Mouse (Mus musculus): ENCODE measurements around the gene Ntng2.

The Ntng2 gene

DNA sequence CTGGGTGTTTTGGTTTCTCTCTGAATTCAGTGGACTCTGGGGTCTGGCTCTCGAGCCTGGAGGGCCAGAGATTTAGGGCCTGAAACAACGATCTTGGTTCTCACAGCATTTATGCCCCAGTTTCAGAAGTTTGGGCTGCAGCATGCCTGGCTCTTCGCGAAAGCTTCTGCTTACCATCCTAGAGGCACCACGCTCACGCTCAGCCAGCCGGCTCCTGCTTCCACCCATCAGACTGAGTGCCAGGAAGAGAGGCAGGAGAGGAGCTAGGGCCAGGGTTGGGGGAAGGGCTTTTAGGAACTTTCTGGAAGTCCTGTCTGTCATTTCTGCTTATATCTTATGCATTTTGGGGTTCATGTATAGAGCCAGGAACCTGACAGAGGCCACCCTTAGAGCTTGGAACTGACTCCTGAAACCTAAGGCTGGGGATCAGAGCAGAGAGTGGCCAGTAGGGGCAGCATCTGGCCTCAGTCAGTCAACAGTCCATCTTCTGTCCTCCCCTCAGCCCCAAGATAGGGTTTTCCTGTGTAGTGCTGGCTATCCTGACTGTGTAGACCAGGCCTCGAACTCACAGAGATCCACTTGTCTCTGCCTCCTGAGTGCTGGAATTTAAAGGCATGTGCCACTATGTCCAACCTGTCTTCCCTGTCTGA, 60.1 kb downstream of the Ntng2 start:
- in situ Hi-C loops (cut with MboI, MseI) = no loop called here

DNA sequence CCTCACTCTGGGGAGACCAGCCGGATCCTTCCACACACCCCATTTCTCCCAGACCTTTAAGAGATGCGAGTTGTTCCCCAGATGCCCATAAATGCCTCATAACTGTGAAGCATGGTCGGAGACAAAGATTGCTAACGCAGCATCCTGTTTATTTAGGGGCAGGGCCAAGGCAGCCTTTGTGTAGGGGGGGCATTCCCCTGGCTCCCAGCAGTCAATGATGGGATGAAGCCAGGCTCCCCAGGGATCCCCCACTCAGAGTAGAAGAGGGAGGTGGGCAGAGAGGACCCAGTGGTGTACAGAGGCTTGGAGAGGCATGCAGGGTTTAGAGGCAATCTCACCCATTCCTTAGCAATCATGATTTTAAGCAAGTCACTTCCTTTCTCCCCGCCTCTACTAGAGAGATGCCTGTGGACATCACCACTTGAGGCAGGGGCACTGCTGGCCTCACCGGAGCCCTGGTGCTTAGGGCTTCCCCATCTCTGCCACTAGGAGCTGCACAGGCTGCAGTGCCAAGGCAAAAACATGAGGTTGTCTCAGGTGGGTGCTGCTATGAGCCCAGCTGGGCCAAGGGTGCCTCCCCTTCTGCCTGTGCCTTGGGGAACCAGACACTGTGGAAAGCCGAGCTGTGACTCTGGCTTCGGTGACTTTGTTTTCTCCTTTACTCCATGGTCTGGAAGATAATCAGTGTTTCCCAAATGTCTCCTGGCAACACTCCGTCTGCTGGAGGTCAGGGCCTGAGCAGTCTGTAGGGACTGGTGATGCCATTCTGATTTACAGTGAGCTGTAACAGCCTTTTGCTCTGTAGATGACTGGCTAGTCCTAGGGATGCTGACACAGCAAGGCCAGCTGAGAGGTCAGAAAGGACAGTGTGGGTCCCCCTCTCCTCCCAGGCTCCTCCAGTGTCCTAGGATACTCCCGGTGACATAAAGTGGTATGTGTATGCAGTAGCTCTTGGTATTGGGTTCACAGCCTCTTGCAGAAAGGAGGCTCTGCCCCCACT, 61.3 kb downstream of the Ntng2 start:
- in situ Hi-C loops (cut with MboI, MseI) = no loop called here

DNA sequence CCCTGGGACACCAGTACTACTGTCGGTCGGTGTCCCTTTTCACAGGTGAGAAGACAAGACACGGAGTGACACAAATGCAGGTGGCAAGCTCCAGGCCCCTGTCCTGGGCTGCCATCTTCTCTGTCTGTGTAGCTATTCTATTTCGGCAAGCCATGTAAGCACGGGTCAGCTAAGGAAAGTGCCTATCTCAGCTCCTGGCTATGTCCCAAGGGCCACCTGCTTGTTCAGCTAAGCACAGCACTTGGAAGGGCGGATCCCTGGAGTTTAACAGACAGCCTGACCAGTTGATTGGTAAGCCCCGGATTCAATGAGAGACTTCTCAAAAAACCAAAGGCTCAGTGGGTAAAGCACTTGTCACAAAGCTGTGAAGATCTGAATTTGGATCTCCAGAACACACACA, 62.4 kb downstream of the Ntng2 start:
- in situ Hi-C loops (cut with MboI, MseI) = no loop called here

DNA sequence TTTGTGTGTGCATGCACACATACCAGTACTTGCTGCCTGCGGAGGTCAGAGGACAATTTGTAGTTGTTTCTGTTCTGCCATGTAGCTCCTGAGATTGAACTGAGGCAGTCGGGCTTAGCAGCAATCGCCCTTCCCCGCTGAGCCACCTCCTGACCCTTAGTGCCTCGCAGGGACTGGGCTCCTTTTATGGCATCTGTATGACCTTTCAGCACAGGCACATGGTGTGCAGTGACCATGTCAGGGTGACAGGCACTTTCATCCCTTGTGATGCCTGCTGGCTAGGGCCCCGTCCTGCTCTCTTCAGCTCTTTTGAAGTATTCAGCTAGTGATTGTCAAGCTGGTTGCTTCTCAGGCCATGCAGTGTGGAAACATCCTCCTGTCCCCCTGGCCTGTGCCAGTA, 66.6 kb downstream of the Ntng2 start:
- in situ Hi-C loops (cut with MboI, MseI) = loop anchor here in 1 of 2 experiments (10.0 kb wide), 1 partner anchor 819 kb away; no protein-coding TSS in a partner anchor

DNA sequence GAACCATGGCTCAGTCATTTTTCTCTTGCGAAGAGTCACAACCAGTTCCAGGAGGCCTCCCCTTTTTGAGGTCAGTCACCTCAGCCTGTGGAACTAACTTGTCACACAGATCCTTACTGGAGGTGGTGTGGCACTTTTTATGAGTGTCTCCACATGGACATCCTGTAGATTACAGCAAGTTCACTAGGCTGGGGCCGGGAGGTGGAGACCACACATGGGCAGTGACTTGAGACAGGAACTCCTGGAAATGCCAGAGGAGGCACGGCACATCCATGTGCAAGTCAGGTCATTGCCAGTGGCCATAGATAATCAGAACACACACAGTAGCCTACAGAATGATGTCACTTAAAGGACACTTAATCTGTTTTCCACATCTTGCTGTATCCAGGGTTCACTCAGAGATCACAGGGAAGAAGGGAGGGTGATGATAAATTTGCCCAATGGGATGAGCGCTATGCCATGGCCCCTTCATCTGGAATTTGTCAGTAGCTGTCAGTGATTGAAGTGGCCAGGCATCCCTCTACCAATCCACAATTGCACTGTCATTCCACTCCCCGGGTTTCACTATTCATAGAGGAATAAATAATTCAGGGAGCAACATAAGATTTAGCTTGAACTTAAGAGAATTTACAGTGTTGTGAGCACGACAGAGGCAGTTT, 69.4 kb downstream of the Ntng2 start:
- in situ Hi-C loops (cut with MboI, MseI) = loop anchor here in 1 of 2 experiments (10.0 kb wide), 1 partner anchor 821 kb away; no protein-coding TSS in a partner anchor

DNA sequence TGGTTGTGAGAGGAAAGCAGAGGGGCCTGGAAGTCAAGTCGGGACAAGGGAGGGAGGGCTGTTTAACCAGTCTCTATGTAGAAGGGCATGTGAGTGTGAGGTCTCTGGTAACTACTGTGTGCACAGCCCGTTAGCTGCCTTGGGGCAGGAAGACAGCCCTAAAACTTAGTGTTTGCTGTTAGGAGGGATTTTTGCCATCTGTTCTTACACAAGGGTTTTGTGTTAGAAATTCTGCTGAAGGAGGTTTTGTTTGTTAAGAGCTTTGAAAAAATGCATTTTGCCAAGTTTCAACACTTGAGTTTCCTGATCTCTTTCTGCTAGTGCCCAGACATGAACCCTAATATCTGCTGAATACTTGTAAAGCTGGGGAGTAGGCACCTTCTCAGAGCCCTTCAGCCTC, 71.7 kb downstream of the Ntng2 start:
- in situ Hi-C loops (cut with MboI, MseI) = loop anchor here in 1 of 2 experiments (10.0 kb wide), 1 partner anchor 824 kb away; no protein-coding TSS in a partner anchor

DNA sequence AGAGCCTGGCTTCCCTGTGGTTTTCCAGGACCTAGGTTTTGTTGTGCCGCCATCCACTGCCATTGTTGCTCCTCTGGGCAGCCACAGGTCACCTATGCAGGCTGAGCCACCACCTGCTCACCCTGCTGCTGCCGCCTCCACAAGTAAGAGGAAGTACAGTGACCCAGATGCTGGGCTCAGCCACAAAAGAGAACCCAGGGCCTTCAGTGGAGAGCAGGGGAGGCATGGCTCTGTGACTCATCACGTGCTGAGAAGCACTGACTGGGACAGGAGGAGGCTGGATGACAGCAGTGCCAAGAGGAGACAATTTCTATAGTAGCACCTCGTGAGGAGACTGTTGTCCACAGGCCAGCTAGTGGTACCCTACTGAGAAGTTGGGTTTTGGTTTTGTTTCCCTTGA, 73.0 kb downstream of the Ntng2 start:
- in situ Hi-C loops (cut with MboI, MseI) = loop anchor here in 1 of 2 experiments (10.0 kb wide), 1 partner anchor 825 kb away; no protein-coding TSS in a partner anchor

DNA sequence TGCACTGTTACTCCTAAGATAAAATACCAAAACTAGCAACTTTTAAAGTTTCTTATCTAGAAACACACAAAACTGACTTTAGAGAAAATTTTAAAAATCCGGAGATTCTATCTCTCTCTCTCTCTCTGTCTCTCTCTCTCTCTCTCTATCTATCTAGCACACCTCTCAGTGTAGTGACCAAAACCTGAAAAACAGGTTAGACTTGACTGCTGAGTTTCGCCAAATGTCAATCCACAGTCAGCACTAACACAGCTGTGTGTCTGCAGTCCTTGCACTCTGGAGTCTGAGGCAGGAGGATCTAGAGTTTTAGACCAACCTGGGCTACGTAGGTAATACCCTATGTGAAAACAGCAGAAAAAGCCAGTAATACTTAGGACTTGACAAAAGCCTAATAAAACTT, 77.9 kb downstream of the Ntng2 start:
- in situ Hi-C loops (cut with MboI, MseI) = no loop called here

DNA sequence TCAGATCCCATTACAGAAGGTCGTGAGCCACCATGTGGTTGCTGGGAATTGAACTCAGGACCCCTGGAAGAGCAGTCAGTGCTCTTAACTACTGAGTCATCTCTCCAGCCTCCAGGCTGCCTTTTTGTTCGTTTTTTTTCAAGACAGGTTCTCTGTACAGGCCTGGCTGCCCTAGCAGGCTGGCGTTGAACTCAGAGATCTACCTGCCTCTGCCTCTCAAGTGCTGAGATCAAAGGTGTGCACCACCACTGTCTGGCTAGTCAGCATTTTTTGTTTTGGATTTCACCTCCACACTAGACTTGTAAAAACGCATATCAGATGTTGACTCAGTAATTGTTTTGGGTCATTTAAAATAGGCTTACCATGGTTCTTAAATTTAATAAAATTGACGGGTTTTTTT, 84.7 kb downstream of the Ntng2 start:
- in situ Hi-C loops (cut with MboI, MseI) = loop anchor here (10.0 kb wide), 2 partner anchors 847 to 1157 kb away; no protein-coding TSS in a partner anchor

DNA sequence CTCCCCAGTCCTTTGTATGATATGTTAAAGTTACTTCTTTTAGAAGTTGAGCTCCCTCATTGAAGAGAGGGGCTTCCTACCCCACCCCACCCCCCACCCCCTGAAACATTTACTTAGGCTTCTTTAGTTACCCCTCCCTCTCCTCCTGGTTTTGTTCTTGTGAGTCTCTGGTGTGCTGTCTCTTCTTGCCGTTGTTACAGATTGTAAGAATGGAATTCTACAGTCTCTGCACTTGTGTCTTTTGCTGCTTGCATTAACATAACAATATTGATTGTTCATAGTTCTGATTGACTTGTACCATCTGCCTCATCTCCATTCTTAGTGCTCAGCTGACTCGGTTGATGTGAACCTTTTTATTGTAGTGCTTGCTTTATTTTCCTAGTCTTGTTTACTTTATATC, 100.9 kb downstream of the Ntng2 start:
- in situ Hi-C loops (cut with MboI, MseI) = loop anchor here in 1 of 2 experiments (10.0 kb wide), 1 partner anchor 863 kb away; no protein-coding TSS in a partner anchor
